Mouse (Mus musculus): ENCODE results near the gene Snrpb. TPM values are rescaled to one million over a fixed set of nuclear protein-coding genes. Genes with fewer than 3 reads are reported as not detected.

The Snrpb gene
- polyA plus RNA-seq, 1 experiment from 2014 or later = 479 TPM

- Histone ChIP-seq H3K4me3 (ENCODE audit: low read depth, low read length) (no peak overlapping the region), H3K9me3 (replicated peaks; ENCODE audit: control insufficient read depth, low read length) (no peaks in the 10 kb centered on the region), H3K9ac (ENCODE audit: low read depth, low read length) (no peak overlapping the region), H3K4me1 (ENCODE audit: control insufficient read depth, insufficient read depth, low read length) (no peaks in the 10 kb centered on the region), H3K27ac (ENCODE audit: low read depth, low read length) (no peak overlapping the region), H3K4me2 (no peak overlapping the region), H3K36me3 (ENCODE audit: control insufficient read depth, insufficient read depth, low read length) (no peaks in the 10 kb centered on the region), H3K27me3 (ENCODE audit: control insufficient read depth, insufficient read depth, low read length) (no peaks in the 10 kb centered on the region)
- 63% methylated on average over 14 of the region's 14 CpGs for WGBS (ENCODE audit: insufficient replicate concordance)
- no peak for ATAC-seq (replicated peaks; ENCODE audit: insufficient number of reproducible peaks, low FRiP score, low TSS enrichment)
Observed at GRCm38 (mm10) chr2:130157231-130158087, 21.7 kb downstream of the Snrpb start.

DNA sequence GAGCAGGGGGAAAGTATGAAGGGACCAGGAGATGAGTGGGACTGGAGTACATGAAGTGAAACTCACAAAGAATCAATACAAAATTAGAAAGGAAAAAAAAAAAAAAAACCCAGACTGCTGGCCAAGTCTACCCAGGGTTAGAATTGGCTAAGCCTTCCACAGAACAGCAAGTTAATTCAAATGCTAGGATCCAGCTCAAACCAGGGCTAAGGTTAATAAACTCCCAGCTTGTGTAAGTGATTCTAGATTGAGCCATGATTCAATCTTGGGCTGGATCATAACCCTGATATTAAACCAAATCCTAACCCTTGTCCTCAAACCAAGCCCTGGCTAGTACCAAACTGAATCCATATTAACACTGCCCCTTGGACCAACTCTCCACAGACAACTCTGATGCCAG is 23.4 kb downstream of the Snrpb start:
- H3K4me2 ChIP-seq = no peak overlapping the region
- H3K27ac ChIP-seq (ENCODE audit: low read depth, low read length) = no peak overlapping the region
- no peak for ATAC-seq (replicated peaks; ENCODE audit: insufficient number of reproducible peaks, low FRiP score, low TSS enrichment)
- no peak overlapping the region for H3K9ac ChIP-seq (ENCODE audit: low read depth, low read length)
- H3K36me3 ChIP-seq (ENCODE audit: control insufficient read depth, insufficient read depth, low read length) = no peaks in the 10 kb centered on the region
- H3K9me3 ChIP-seq (replicated peaks; ENCODE audit: control insufficient read depth, low read length) = no peaks in the 10 kb centered on the region
- no peak overlapping the region for H3K4me3 ChIP-seq (ENCODE audit: low read depth, low read length)
- no peaks in the 10 kb centered on the region for H3K4me1 ChIP-seq (ENCODE audit: control insufficient read depth, insufficient read depth, low read length)
- no peaks in the 10 kb centered on the region for H3K27me3 ChIP-seq (ENCODE audit: control insufficient read depth, insufficient read depth, low read length)

GRCm38 (mm10) chr2:130155171-130155570 is 24.0 kb downstream of the Snrpb start:
- no peak overlapping the region for H3K27ac ChIP-seq (ENCODE audit: low read depth, low read length)
- H3K9me3 ChIP-seq (replicated peaks; ENCODE audit: control insufficient read depth, low read length) = no peaks in the 10 kb centered on the region
- H3K27me3 ChIP-seq (ENCODE audit: control insufficient read depth, insufficient read depth, low read length) = no peaks in the 10 kb centered on the region
- no peak for ATAC-seq (replicated peaks; ENCODE audit: insufficient number of reproducible peaks, low FRiP score, low TSS enrichment)
- no peak overlapping the region for H3K4me3 ChIP-seq (ENCODE audit: low read depth, low read length)
- no peak overlapping the region for H3K4me2 ChIP-seq
- no peaks in the 10 kb centered on the region for H3K36me3 ChIP-seq (ENCODE audit: control insufficient read depth, insufficient read depth, low read length)
- WGBS (ENCODE audit: insufficient replicate concordance) = 75% methylated on average over 3 of the region's 3 CpGs
- H3K4me1 ChIP-seq (ENCODE audit: control insufficient read depth, insufficient read depth, low read length) = no peaks in the 10 kb centered on the region
- no peak overlapping the region for H3K9ac ChIP-seq (ENCODE audit: low read depth, low read length)

DNA sequence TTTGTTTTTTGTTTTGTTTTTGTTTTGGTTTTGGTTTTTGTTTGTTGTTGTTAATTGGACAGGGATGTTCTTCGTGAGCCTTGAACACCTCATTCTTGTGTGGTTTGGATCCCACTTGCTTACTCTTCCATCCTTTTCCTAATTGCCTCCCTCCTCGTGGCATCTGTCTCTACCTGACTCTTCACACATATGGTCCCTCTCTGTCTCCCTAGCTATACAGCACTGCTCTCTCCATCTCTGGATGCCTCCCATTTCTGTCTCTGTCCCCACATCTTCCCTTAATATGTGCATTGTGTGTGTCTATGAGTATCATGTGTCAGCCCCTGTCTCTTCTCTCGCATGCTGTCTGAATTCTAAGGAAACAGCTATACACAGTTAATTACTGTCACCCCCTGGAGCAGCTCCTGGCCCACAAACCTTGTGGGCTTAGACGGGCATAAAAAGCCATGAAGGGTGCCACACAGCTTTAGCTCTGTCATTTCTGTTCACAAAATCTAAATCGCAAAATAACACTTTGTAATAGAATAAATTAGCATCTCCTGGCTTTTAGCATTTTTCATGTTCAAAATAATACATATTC is 33.0 kb downstream of the Snrpb start:
- Histone ChIP-seq H3K9ac (ENCODE audit: low read depth, low read length) (no peak overlapping the region), H3K27ac (ENCODE audit: low read depth, low read length) (no peak overlapping the region), H3K4me2 (no peak overlapping the region), H3K27me3 (ENCODE audit: control insufficient read depth, insufficient read depth, low read length) (no peaks in the 10 kb centered on the region), H3K9me3 (replicated peaks; ENCODE audit: control insufficient read depth, low read length) (no peaks in the 10 kb centered on the region), H3K4me1 (ENCODE audit: control insufficient read depth, insufficient read depth, low read length) (no peaks in the 10 kb centered on the region), H3K36me3 (ENCODE audit: control insufficient read depth, insufficient read depth, low read length) (no peaks in the 10 kb centered on the region), H3K4me3 (ENCODE audit: low read depth, low read length) (no peak overlapping the region)
- 71% methylated on average over 5 of the region's 5 CpGs for WGBS (ENCODE audit: insufficient replicate concordance)
- ATAC-seq (replicated peaks; ENCODE audit: insufficient number of reproducible peaks, low FRiP score, low TSS enrichment) = no peak

- WGBS (ENCODE audit: insufficient replicate concordance) = 67% methylated on average over 23 of the region's 23 CpGs
- Histone ChIP-seq H3K27ac (ENCODE audit: low read depth, low read length) (no peak overlapping the region), H3K27me3 (ENCODE audit: control insufficient read depth, insufficient read depth, low read length) (no peaks in the 10 kb centered on the region), H3K36me3 (ENCODE audit: control insufficient read depth, insufficient read depth, low read length) (no peaks in the 10 kb centered on the region), H3K4me2 (no peak overlapping the region), H3K4me1 (ENCODE audit: control insufficient read depth, insufficient read depth, low read length) (no peaks in the 10 kb centered on the region), H3K9ac (ENCODE audit: low read depth, low read length) (no peak overlapping the region), H3K9me3 (replicated peaks; ENCODE audit: control insufficient read depth, low read length) (no peaks in the 10 kb centered on the region), H3K4me3 (ENCODE audit: low read depth, low read length) (no peak overlapping the region)
- ATAC-seq (replicated peaks; ENCODE audit: insufficient number of reproducible peaks, low FRiP score, low TSS enrichment) = no peak
Observed at GRCm38 (mm10) chr2:130144703-130145324, 34.4 kb downstream of the Snrpb start.

- Histone ChIP-seq H3K27ac (ENCODE audit: low read depth, low read length) (no peak overlapping the region), H3K9ac (ENCODE audit: low read depth, low read length) (no peak overlapping the region), H3K4me2 (no peak overlapping the region), H3K4me1 (ENCODE audit: control insufficient read depth, insufficient read depth, low read length) (no peaks in the 10 kb centered on the region), H3K36me3 (ENCODE audit: control insufficient read depth, insufficient read depth, low read length) (no peaks in the 10 kb centered on the region), H3K27me3 (ENCODE audit: control insufficient read depth, insufficient read depth, low read length) (no peaks in the 10 kb centered on the region), H3K9me3 (replicated peaks; ENCODE audit: control insufficient read depth, low read length) (no peaks in the 10 kb centered on the region), H3K4me3 (ENCODE audit: low read depth, low read length) (no peak overlapping the region)
- WGBS (ENCODE audit: insufficient replicate concordance) = 89% methylated on average over 8 of the region's 8 CpGs
- ATAC-seq (replicated peaks; ENCODE audit: insufficient number of reproducible peaks, low FRiP score, low TSS enrichment) = no peak
Observed at GRCm38 (mm10) chr2:130143011-130143410, 36.2 kb downstream of the Snrpb start.

DNA sequence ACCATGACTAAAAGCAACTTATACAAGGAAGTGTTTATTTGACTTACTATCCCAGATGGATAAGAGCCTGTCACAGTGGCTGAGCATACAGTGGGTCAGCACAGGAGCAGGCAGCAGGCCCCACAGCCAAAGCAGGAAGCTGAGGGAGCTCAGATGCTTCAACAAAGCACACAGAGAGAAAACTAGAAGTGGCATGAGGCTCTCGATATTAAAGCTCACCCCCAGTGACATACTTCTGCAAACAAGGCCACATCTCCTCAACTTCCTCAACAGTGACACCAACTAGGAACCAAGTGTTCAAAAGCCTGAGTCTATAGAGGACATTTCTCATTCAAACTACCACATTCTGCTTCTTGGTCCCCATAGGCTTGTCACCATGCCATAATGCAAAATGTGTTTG is 49.5 kb downstream of the Snrpb start:
- no peaks in the 10 kb centered on the region for H3K27me3 ChIP-seq (ENCODE audit: control insufficient read depth, insufficient read depth, low read length)
- H3K27ac ChIP-seq (ENCODE audit: low read depth, low read length) = no peak overlapping the region
- no peaks in the 10 kb centered on the region for H3K4me1 ChIP-seq (ENCODE audit: control insufficient read depth, insufficient read depth, low read length)
- WGBS (ENCODE audit: insufficient replicate concordance) = 48% methylated on average over 1 of the region's 1 CpGs
- H3K4me3 ChIP-seq (ENCODE audit: low read depth, low read length) = no peak overlapping the region
- H3K36me3 ChIP-seq (ENCODE audit: control insufficient read depth, insufficient read depth, low read length) = no peaks in the 10 kb centered on the region
- no peak overlapping the region for H3K4me2 ChIP-seq
- ATAC-seq (replicated peaks; ENCODE audit: insufficient number of reproducible peaks, low FRiP score, low TSS enrichment) = no peak
- H3K9ac ChIP-seq (ENCODE audit: low read depth, low read length) = no peak overlapping the region
- H3K9me3 ChIP-seq (replicated peaks; ENCODE audit: control insufficient read depth, low read length) = no peaks in the 10 kb centered on the region

DNA sequence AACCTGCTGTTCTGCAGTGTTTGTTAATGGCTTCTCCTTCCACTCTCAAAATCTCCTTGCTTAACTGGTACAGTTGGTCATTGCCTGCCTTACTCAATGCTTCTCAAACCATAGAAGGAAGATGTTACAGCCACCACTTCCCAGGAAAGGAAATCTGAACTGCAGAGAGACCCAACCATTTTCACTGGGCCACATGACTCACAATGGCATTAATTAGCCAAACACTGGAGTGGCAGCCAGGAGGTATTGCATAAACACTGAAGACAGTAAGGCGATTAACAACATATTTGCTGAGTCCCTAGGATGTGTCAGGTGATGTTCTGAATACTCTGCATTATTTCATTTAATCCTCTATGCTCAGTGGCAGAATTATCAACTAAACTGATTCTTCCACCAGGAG is 53.1 kb downstream of the Snrpb start:
- H3K4me2 ChIP-seq = no peak overlapping the region
- H3K4me3 ChIP-seq (ENCODE audit: low read depth, low read length) = no peak overlapping the region
- no peaks in the 10 kb centered on the region for H3K9me3 ChIP-seq (replicated peaks; ENCODE audit: control insufficient read depth, low read length)
- no peaks in the 10 kb centered on the region for H3K27me3 ChIP-seq (ENCODE audit: control insufficient read depth, insufficient read depth, low read length)
- no peak for ATAC-seq (replicated peaks; ENCODE audit: insufficient number of reproducible peaks, low FRiP score, low TSS enrichment)
- H3K36me3 ChIP-seq (ENCODE audit: control insufficient read depth, insufficient read depth, low read length) = no peaks in the 10 kb centered on the region
- no peak overlapping the region for H3K9ac ChIP-seq (ENCODE audit: low read depth, low read length)
- no peaks in the 10 kb centered on the region for H3K4me1 ChIP-seq (ENCODE audit: control insufficient read depth, insufficient read depth, low read length)
- H3K27ac ChIP-seq (ENCODE audit: low read depth, low read length) = no peak overlapping the region
- 51% methylated on average over 1 of the region's 1 CpGs for WGBS (ENCODE audit: insufficient replicate concordance)
